Mouse (Mus musculus): ENCODE measurements at regions not wholly inside any gene's neighbourhood (a gene's known extent, or its start where the extent isn't known, plus 50 kb on each side); places are given as distances from the start of the nearest gene placed in this dataset.

- no peak overlapping the region for H3K4me3 ChIP-seq (ENCODE audit: low read depth, low read length)
- H3K27me3 ChIP-seq (ENCODE audit: control insufficient read depth, insufficient read depth, low read length) = no peaks in the 10 kb centered on the region
- no peaks in the 10 kb centered on the region for H3K36me3 ChIP-seq (ENCODE audit: control insufficient read depth, insufficient read depth, low read length)
- no peak overlapping the region for H3K4me2 ChIP-seq (ENCODE audit: low read depth, severe bottlenecking)
- H3K4me1 ChIP-seq (ENCODE audit: control insufficient read depth, insufficient read depth, low read length) = no peaks in the 10 kb centered on the region
- DNase-seq (ENCODE audit: low spot score) (no peak), ATAC-seq (ENCODE audit: insufficient number of reproducible peaks, low FRiP score, low TSS enrichment, low read depth) (no peak)
- WGBS = 87% methylated on average over 5 of the region's 5 CpGs
- no peaks in the 10 kb centered on the region for H3K9me3 ChIP-seq (ENCODE audit: control insufficient read depth, low read length)
- H3K9ac ChIP-seq (ENCODE audit: low read length) = no peak overlapping the region
- H3K27ac ChIP-seq (replicated peaks; ENCODE audit: low read depth, low read length) = no peak overlapping the region
These were observed 198.7 kb downstream of the Ipo11 start for GRCm38 (mm10) chr13:106738011-106738410.

DNA sequence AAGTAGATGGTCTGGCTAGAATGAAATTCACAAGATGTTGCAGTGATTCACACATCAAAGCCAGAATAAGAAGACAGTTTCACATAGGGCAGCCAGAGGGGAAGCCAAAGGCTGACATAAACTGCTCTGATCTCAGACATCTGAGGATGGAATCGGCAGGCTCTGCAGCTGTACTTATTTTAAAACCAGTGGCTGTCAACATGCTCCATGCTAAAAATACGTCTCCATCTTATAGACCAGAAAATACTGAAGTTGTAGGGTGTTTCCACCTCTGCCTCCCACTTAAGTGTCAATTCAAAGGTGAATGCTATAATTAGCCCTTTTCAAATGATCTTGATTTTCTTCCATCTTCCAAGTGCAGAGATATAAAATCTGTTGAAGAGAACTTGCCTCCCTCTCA, 202.4 kb downstream of the Ipo11 start:
- ATAC-seq (ENCODE audit: insufficient number of reproducible peaks, low FRiP score, low TSS enrichment, low read depth) = no peak
- 74% methylated on average over 2 of the region's 2 CpGs for WGBS
- no peak for DNase-seq (ENCODE audit: low spot score)

GRCm38 (mm10) chr13:106732906-106733305, 203.9 kb downstream of the Ipo11 start:
- ATAC-seq (ENCODE audit: insufficient number of reproducible peaks, low FRiP score, low TSS enrichment, low read depth) (no peak), DNase-seq (ENCODE audit: low spot score) (no peak)
- H3K4me2 ChIP-seq (ENCODE audit: low read depth, severe bottlenecking) = no peak overlapping the region
- H3K9ac ChIP-seq (ENCODE audit: low read length) = no peak overlapping the region
- no peak overlapping the region for H3K27ac ChIP-seq (replicated peaks; ENCODE audit: low read depth, low read length)
- H3K27me3 ChIP-seq (ENCODE audit: control insufficient read depth, insufficient read depth, low read length) = no peaks in the 10 kb centered on the region
- no peaks in the 10 kb centered on the region for H3K4me1 ChIP-seq (ENCODE audit: control insufficient read depth, insufficient read depth, low read length)
- no peak overlapping the region for H3K4me3 ChIP-seq (ENCODE audit: low read depth, low read length)
- WGBS = 88% methylated on average over 1 of the region's 1 CpGs
- no peaks in the 10 kb centered on the region for H3K9me3 ChIP-seq (ENCODE audit: control insufficient read depth, low read length)
- no peaks in the 10 kb centered on the region for H3K36me3 ChIP-seq (ENCODE audit: control insufficient read depth, insufficient read depth, low read length)

More for the DNA sequence above, 202.4 kb downstream of the Ipo11 start:
- no peaks in the 10 kb centered on the region for H3K27me3 ChIP-seq (ENCODE audit: control insufficient read depth, insufficient read depth, low read length)
- no peaks in the 10 kb centered on the region for H3K4me1 ChIP-seq (ENCODE audit: control insufficient read depth, insufficient read depth, low read length)
- no peak overlapping the region for H3K27ac ChIP-seq (replicated peaks; ENCODE audit: low read depth, low read length)
- H3K4me2 ChIP-seq (ENCODE audit: low read depth, severe bottlenecking) = no peak overlapping the region
- H3K4me3 ChIP-seq (ENCODE audit: low read depth, low read length) = no peak overlapping the region
- H3K36me3 ChIP-seq (ENCODE audit: control insufficient read depth, insufficient read depth, low read length) = no peaks in the 10 kb centered on the region
- H3K9ac ChIP-seq (ENCODE audit: low read length) = no peak overlapping the region
- no peaks in the 10 kb centered on the region for H3K9me3 ChIP-seq (ENCODE audit: control insufficient read depth, low read length)

GRCm38 (mm10) chr13:106723315-106723714, 213.4 kb downstream of the Ipo11 start:
- no peak overlapping the region for H3K27ac ChIP-seq (replicated peaks; ENCODE audit: low read depth, low read length)
- no peaks in the 10 kb centered on the region for H3K27me3 ChIP-seq (ENCODE audit: control insufficient read depth, insufficient read depth, low read length)
- H3K4me2 ChIP-seq (ENCODE audit: low read depth, severe bottlenecking) = no peak overlapping the region
- H3K36me3 ChIP-seq (ENCODE audit: control insufficient read depth, insufficient read depth, low read length) = no peaks in the 10 kb centered on the region
- DNase-seq (ENCODE audit: low spot score) = no peak
- ATAC-seq (ENCODE audit: insufficient number of reproducible peaks, low FRiP score, low TSS enrichment, low read depth) = no peak
- no peak overlapping the region for H3K4me3 ChIP-seq (ENCODE audit: low read depth, low read length)
- no peaks in the 10 kb centered on the region for H3K4me1 ChIP-seq (ENCODE audit: control insufficient read depth, insufficient read depth, low read length)
- no peaks in the 10 kb centered on the region for H3K9me3 ChIP-seq (ENCODE audit: control insufficient read depth, low read length)
- no peak overlapping the region for H3K9ac ChIP-seq (ENCODE audit: low read length)
- 85% methylated on average over 1 of the region's 1 CpGs for WGBS

DNA sequence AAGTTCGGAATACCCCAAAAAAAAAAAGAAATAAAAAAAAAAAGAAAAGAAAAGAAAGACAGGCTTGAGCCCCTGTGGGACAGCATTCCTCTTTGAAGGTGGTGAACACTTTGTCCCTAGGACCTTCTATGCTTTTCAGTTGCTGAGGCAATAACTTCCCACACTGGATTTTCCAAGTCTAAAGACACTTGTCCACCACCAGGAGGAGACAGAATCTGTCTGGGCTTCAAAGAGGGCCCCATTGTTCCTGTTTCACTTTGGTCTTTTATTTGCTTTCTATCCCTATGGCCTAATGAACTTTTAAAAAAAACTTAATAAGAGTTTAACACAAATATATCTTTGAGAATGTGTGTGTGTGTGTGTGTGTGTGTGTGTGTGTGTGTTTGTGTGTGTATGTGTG, 215.6 kb downstream of the Ipo11 start:
- H3K36me3 ChIP-seq (ENCODE audit: control insufficient read depth, insufficient read depth, low read length) = no peaks in the 10 kb centered on the region
- H3K9me3 ChIP-seq (ENCODE audit: control insufficient read depth, low read length) = no peaks in the 10 kb centered on the region
- no peaks in the 10 kb centered on the region for H3K4me1 ChIP-seq (ENCODE audit: control insufficient read depth, insufficient read depth, low read length)
- H3K27me3 ChIP-seq (ENCODE audit: control insufficient read depth, insufficient read depth, low read length) = no peaks in the 10 kb centered on the region
- ATAC-seq (ENCODE audit: insufficient number of reproducible peaks, low FRiP score, low TSS enrichment, low read depth) (no peak), DNase-seq (ENCODE audit: low spot score) (peak; percentile 9)
- no peak overlapping the region for H3K27ac ChIP-seq (replicated peaks; ENCODE audit: low read depth, low read length)
- H3K9ac ChIP-seq (ENCODE audit: low read length) = no peak overlapping the region
- H3K4me2 ChIP-seq (ENCODE audit: low read depth, severe bottlenecking) = no peak overlapping the region
- 84% methylated on average over 1 of the region's 1 CpGs for WGBS
- H3K4me3 ChIP-seq (ENCODE audit: low read depth, low read length) = no peak overlapping the region

GRCm38 (mm10) chr13:106715771-106716170, 221.0 kb downstream of the Ipo11 start:
- DNase-seq (ENCODE audit: low spot score) = peak; percentile 53
- Histone ChIP-seq H3K4me1 (ENCODE audit: control insufficient read depth, insufficient read depth, low read length) (no peaks in the 10 kb centered on the region), H3K4me3 (ENCODE audit: low read depth, low read length) (no peak overlapping the region), H3K4me2 (ENCODE audit: low read depth, severe bottlenecking) (no peak overlapping the region), H3K27me3 (ENCODE audit: control insufficient read depth, insufficient read depth, low read length) (no peaks in the 10 kb centered on the region), H3K9ac (ENCODE audit: low read length) (no peak overlapping the region), H3K27ac (replicated peaks; ENCODE audit: low read depth, low read length) (no peak overlapping the region), H3K9me3 (ENCODE audit: control insufficient read depth, low read length) (no peaks in the 10 kb centered on the region), H3K36me3 (ENCODE audit: control insufficient read depth, insufficient read depth, low read length) (no peaks in the 10 kb centered on the region)
- no peak for ATAC-seq (ENCODE audit: insufficient number of reproducible peaks, low FRiP score, low TSS enrichment, low read depth)
- WGBS = 61% methylated on average over 2 of the region's 2 CpGs

GRCm38 (mm10) chr13:106715234-106715633, 221.5 kb downstream of the Ipo11 start:
- Histone ChIP-seq H3K4me2 (ENCODE audit: low read depth, severe bottlenecking) (no peak overlapping the region), H3K9ac (ENCODE audit: low read length) (no peak overlapping the region), H3K4me1 (ENCODE audit: control insufficient read depth, insufficient read depth, low read length) (no peaks in the 10 kb centered on the region), H3K4me3 (ENCODE audit: low read depth, low read length) (no peak overlapping the region), H3K9me3 (ENCODE audit: control insufficient read depth, low read length) (no peaks in the 10 kb centered on the region), H3K27ac (replicated peaks; ENCODE audit: low read depth, low read length) (no peak overlapping the region), H3K27me3 (ENCODE audit: control insufficient read depth, insufficient read depth, low read length) (no peaks in the 10 kb centered on the region), H3K36me3 (ENCODE audit: control insufficient read depth, insufficient read depth, low read length) (no peaks in the 10 kb centered on the region)
- WGBS = 86% methylated on average over 8 of the region's 8 CpGs
- DNase-seq (ENCODE audit: low spot score) (no peak), ATAC-seq (ENCODE audit: insufficient number of reproducible peaks, low FRiP score, low TSS enrichment, low read depth) (no peak; the same call in 1 of the 2 replicates)

DNA sequence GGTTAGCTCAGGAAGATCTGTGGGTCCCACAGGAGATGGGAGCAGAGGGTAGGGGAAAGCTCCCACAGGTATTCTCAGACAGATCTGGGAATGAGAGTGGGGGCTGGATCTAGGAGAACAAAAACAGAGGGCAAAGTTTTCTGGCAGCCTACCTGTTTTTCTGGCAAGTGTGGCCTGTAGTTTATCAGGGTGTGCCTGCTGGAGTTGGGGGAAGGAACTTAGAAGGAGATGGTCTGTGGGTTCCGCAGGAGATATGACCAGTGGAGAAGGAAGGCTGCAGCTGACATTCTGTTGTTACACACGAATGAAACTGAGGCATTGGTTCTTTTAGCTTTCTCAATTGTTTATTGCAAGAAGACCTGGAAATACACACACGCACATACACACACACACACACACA, 226.2 kb downstream of the Ipo11 start:
- ATAC-seq (ENCODE audit: insufficient number of reproducible peaks, low FRiP score, low TSS enrichment, low read depth) (no peak), DNase-seq (ENCODE audit: low spot score) (no peak)
- Histone ChIP-seq H3K4me3 (ENCODE audit: low read depth, low read length) (no peak overlapping the region), H3K9ac (ENCODE audit: low read length) (no peak overlapping the region), H3K36me3 (ENCODE audit: control insufficient read depth, insufficient read depth, low read length) (no peaks in the 10 kb centered on the region), H3K9me3 (ENCODE audit: control insufficient read depth, low read length) (no peaks in the 10 kb centered on the region), H3K27ac (replicated peaks; ENCODE audit: low read depth, low read length) (no peak overlapping the region), H3K4me1 (ENCODE audit: control insufficient read depth, insufficient read depth, low read length) (no peaks in the 10 kb centered on the region), H3K4me2 (ENCODE audit: low read depth, severe bottlenecking) (no peak overlapping the region), H3K27me3 (ENCODE audit: control insufficient read depth, insufficient read depth, low read length) (no peaks in the 10 kb centered on the region)
- 82% methylated on average over 3 of the region's 3 CpGs for WGBS

GRCm38 (mm10) chr13:106700376-106700775, 236.4 kb downstream of the Ipo11 start:
- Histone ChIP-seq H3K9ac (ENCODE audit: low read length) (no peak overlapping the region), H3K27me3 (ENCODE audit: control insufficient read depth, insufficient read depth, low read length) (no peaks in the 10 kb centered on the region), H3K4me1 (ENCODE audit: control insufficient read depth, insufficient read depth, low read length) (no peaks in the 10 kb centered on the region), H3K9me3 (ENCODE audit: control insufficient read depth, low read length) (no peaks in the 10 kb centered on the region), H3K36me3 (ENCODE audit: control insufficient read depth, insufficient read depth, low read length) (no peaks in the 10 kb centered on the region), H3K4me2 (ENCODE audit: low read depth, severe bottlenecking) (no peak overlapping the region), H3K27ac (replicated peaks; ENCODE audit: low read depth, low read length) (no peak overlapping the region), H3K4me3 (ENCODE audit: low read depth, low read length) (no peak overlapping the region)
- ATAC-seq (ENCODE audit: insufficient number of reproducible peaks, low FRiP score, low TSS enrichment, low read depth) (no peak), DNase-seq (ENCODE audit: low spot score) (no peak)
- WGBS = 91% methylated on average over 1 of the region's 1 CpGs
